Mouse (Mus musculus) embryonic stem cell, embryonic (primary cell): ENCODE measurements around the gene Il17rd.

Experiments used
- CTCF ChIA-PET, 4 experiments: fragments of 300-600 bp in 2 of 4; fragments of 350-600 bp in 2 of 4; sonication (Branson Sonifier 250); formaldehyde crosslinking; loops; one replicate each; lab custom pipeline; 2022; ENCODE audit warnings: inconsistent platforms in 2 of 4; lab: Charles Lee
- POLR2A ChIA-PET, 4 experiments: fragments of 300-600 bp in 2 of 4; fragments of 350-600 bp in 2 of 4; sonication (Branson Sonifier 250); formaldehyde crosslinking; loops; one replicate each; lab custom pipeline; 2022; ENCODE audit warnings: antibody characterized with exemption in 4 of 4, inconsistent platforms in 1 of 4; lab: Charles Lee

The Il17rd gene

DNA sequence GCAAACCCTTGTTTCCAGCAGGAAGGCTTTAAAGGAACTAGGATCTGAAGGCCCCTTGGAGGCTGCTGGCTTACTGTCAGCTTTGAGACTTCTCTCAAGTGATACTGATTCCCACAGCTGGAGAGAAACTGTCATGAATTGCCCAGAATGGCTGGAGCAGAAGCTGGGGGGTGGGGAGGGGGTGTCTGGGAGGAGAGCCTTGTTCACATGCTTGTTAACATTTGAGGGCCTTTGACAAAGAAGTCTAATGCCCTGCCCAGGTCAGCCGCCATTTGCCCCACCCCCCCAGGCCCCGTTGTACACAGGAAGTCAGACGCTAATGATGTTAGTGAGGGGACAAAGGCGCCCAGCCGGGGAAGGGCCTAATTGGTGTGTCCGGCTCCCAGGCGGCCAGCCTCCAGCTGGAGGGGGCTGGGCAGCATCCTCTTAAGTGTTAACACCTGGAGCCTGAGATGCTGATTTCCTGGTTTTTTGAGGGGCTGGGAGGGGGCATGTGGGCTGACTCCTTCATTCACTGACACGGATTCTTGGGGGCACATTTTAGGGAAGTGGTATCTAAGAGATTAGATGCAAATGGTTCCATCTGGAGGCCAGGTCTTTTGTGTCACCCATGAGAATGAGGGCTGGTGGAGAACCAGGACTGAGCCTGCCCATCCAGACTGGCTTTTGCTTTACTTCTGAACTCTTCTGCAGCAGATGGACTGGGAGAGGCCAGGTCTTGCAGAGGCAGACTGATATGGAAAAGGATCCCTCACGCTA, 27.6 kb downstream of the Il17rd start:
- CTCF ChIA-PET: interaction anchor here in 3 of 4 experiments (0.7 to 1.5 kb wide), 7 partner anchors 12 to 97 kb away, joined by 3 to 7 read pairs (median 3); no protein-coding TSS in a partner anchor
- POLR2A ChIA-PET: interaction anchor here (0.5 to 11.9 kb wide), 29 partner anchors 7 to 1410 kb away, joined by 3 to 196 read pairs (median 4); partner anchors contain the start of genes Il17rd (in 3 of the 4) and Pde12 (in 1 of the 4)

DNA sequence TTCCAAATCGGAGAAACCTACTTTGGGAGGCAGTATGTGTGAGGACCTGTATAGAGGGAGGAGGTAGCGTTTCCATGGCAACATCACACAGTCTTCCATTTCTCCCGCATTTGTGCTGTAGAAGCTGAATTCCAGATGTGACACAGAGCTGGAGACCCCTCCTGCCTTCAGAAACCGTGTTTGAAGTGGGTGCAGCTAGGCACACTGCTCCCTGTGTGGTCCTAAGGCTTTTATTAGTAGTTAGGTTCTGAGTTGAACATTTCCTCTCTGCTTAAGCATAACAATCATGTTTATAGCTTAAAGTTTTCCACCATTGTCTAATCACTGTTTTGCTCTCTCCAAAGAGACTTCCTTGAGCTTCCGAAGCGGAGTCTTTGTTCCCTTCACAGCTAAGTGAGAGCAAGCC, 29.1 kb downstream of the Il17rd start:
- POLR2A ChIA-PET: interaction anchor here (0.6 to 11.9 kb wide), 41 partner anchors 8 to 602 kb away, joined by 3 to 196 read pairs (median 5); partner anchors contain the start of genes Il17rd (in 4 of the 4), Appl1 (in 1 of the 4) and Fam208a (in 1 of the 4)

DNA sequence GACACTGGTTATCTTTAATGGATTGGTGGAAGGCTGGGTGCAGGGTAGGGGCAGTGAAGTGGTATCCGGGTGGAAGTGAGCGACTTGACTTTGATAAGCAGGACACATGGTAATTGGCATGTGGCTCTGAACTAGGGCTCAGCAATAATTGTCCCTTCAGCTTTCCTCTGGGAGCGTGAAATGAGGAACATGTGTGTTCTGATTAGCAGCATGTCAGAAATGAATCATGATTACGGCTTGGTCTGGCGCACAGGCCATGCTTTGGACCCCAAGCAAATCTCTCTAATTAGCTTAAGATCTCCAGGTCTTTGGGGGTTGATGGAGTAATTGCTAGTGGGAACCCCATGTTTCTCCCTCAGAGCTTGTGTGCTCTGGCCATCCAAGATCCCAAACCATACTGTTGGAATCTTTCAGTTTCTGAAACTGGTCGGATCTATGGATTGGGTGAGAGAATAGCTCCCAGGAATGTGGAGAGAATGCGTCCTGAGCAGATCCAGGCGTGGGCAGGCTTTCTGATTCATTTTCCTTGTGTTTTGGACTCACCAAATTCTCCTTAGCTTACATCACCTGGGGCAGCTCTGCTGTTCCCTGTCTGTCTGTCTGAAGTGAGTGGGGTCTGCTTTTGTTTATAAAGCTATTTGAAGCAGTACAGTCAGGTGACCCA, 30.8 kb downstream of the Il17rd start:
- POLR2A ChIA-PET: interaction anchor here in 2 of 4 experiments (0.8 to 11.9 kb wide), 18 partner anchors 10 to 603 kb away, joined by 3 to 196 read pairs (median 4); partner anchors contain the start of gene Il17rd (in 2 of the 2)
- CTCF ChIA-PET: interaction anchor here in 2 of 4 experiments (2.4 to 5.6 kb wide), 2 partner anchors 27 kb away, joined by 9 to 30 read pairs; no protein-coding TSS in a partner anchor

More for the DNA sequence above, 29.1 kb downstream of the Il17rd start:
- CTCF ChIA-PET: interaction anchor here (0.6 to 5.6 kb wide), 16 partner anchors 9 to 274 kb away, joined by 3 to 30 read pairs (median 4); no protein-coding TSS in a partner anchor

DNA sequence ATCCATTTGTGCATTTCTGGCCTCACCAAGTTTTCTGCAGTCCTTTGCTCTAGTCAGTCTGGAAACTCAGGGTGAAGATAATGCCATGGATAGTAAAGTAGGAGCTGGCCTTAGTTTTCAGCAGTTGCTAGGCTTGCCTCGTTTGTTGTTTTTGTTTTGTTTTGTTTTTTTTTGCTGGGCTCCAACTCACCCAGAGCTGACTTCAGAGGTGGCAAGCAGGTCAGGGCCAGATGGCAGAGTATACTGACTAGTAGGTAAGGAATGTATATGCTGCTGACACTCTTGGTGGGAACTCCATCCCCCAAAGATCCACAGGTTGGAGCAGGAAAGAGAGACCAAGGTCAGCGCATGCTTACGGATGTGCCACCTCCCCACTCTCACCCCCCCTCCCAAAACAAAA, 31.4 kb downstream of the Il17rd start:
- CTCF ChIA-PET: interaction anchor here in 2 of 4 experiments (1.3 to 5.6 kb wide), 4 partner anchors 26 to 41 kb away, joined by 3 to 30 read pairs (median 10); no protein-coding TSS in a partner anchor
- POLR2A ChIA-PET: interaction anchor here in 3 of 4 experiments (0.6 to 11.9 kb wide), 23 partner anchors 9 to 602 kb away, joined by 3 to 196 read pairs (median 4); partner anchors contain the start of genes Il17rd (in 2 of the 3) and Fam208a (in 1 of the 3)

DNA sequence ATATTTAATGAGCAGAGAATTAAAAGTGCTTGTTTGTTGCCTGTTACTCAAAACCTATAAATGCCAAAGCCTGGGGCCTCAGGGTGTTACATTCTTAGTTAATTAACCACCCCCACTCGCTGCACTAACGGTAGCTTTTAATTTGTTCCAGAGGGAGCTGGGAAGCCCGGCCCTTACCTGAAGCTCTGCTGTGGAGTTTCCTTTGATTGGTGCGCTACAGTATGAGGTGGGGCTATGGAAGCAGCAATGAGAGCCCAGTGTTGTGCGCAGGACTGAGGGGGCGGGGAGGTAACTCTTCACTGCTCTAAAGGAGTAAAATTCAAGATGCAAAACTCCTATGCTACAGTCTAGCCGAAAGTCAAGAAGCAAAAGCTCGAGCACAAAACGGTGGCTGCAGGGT, 32.0 kb downstream of the Il17rd start:
- ChIA-PET CTCF (interaction anchor here in 3 of 4 experiments (1.3 to 5.6 kb wide), 5 partner anchors 26 to 41 kb away, joined by 3 to 30 read pairs (median 9); no protein-coding TSS in a partner anchor), POLR2A (interaction anchor here in 3 of 4 experiments (0.5 to 11.9 kb wide), 23 partner anchors 9 to 591 kb away, joined by 3 to 196 read pairs (median 5); partner anchors contain the start of genes Il17rd (in 2 of the 3) and Fam208a (in 1 of the 3))

DNA sequence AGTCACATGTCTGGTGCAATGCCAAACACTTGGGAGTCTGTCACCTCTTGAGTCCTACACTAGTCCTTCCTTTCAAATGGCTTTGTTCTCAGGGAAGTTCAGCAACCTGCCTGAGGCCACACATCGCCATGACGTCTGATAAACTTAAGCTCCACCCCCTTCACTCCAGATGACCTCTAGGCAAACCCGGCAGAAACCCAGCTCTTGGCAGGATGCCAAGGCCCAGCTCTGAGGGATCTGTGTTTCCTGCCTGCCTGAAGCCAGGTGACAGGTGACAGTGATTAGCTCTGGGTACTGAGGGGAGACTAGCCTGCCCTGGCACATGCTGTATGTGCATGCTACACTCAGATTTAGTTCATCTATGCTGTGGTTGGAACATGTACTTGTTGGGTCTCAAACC, 33.2 kb downstream of the Il17rd start:
- ChIA-PET CTCF (interaction anchor here in 3 of 4 experiments (0.7 to 5.6 kb wide), 8 partner anchors 24 to 42 kb away, joined by 3 to 30 read pairs (median 4); partner anchors contain the start of gene Il17rd (in 2 of the 3)), POLR2A (interaction anchor here in 3 of 4 experiments (0.5 to 11.9 kb wide), 36 partner anchors 9 to 537 kb away, joined by 3 to 196 read pairs (median 4); partner anchors contain the start of genes Il17rd (in 3 of the 3), Fam208a (in 2 of the 3), Pde12 (in 2 of the 3) and Slmap (in 1 of the 3))

DNA sequence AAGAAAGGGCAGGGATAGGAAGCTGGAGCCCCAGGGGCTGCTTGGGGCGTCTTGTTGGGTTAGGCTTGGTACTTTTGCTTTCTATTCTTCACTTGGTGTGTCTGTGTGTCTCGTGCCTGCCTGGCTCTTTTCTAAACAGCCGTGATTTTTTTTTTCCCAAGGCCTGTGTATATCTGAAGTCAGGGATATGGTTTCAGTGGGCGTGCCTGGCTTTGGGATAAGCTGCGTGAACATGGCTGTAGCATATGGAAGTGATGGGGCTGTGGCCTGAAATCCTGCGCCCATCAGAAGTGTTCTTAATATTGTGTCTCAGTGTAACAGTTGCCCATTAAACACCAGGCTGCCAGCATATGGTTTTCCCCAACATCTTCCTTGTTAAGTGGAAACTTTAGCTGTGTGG, 36.3 kb downstream of the Il17rd start:
- CTCF ChIA-PET: no interaction called here

DNA sequence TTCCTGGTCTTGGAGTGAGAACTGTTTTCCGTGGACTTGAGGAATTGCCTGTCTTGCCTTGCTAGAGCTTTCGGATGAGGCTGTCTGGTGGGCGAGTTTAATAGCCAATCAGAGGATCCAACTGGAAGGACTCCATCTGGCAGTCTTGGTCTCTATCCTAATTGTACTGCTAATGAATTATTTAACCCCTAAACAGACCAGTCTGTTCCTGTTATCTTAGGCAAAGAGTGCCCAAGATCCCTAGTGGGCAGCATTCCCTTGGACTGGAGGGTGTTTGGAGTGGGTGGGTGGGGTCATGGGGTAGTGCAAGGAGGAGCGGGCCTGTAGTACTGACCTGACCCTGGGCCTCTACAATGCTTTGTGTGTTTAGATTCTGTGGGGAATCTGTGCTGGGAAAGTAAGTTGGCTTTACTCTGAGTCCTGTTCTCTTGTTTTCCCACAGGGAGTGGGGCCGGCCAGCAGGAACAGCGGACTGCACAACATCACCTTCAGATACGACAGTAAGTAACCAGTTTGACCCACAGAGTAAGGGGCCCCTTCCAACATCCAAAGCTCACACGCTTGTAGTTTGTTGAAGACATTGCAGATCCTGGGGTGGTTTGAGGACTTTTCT, 37.3 kb downstream of the Il17rd start:
- ChIA-PET CTCF (interaction anchor here in 1 of 4 experiments (1.3 kb wide), 1 partner anchor 46 kb away, joined by 6 read pairs; no protein-coding TSS in a partner anchor), POLR2A (interaction anchor here in 3 of 4 experiments (0.6 to 11.9 kb wide), 9 partner anchors 8 to 659 kb away, joined by 3 to 133 read pairs (median 7); partner anchors contain the start of gene Il17rd (in 1 of the 3))

More for the DNA sequence above, 36.3 kb downstream of the Il17rd start:
- POLR2A ChIA-PET: interaction anchor here in 3 of 4 experiments (0.6 to 11.9 kb wide), 7 partner anchors 12 to 34 kb away, joined by 3 to 196 read pairs (median 108); partner anchors contain the start of gene Il17rd (in 2 of the 3)

DNA sequence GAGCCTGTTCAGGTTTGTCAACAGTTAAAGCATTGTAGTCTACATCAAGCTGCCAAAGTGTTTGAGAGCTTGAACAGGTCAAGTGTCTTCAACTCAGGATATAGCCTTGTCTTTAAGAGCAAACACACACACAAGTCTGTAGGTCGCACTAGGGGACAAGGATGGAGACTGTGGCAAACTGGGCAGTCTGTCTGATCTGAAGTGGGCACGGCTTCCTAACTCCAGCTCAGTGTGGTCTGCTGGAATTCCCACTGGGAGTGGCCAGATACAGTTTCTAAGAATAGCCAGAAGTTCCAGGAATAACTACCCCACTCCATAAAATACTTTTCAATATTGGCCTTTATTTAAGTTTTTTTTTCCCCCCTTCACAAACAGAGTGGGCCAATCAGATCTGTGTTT, 37.8 kb downstream of the Il17rd start:
- POLR2A ChIA-PET: interaction anchor here in 2 of 4 experiments (0.9 to 11.3 kb wide), 7 partner anchors 8 to 37 kb away, joined by 4 to 108 read pairs (median 6); partner anchors contain the start of gene Il17rd (in 1 of the 2)
- CTCF ChIA-PET: interaction anchor here in 1 of 4 experiments (1.3 kb wide), 1 partner anchor 47 kb away, joined by 6 read pairs; no protein-coding TSS in a partner anchor

DNA sequence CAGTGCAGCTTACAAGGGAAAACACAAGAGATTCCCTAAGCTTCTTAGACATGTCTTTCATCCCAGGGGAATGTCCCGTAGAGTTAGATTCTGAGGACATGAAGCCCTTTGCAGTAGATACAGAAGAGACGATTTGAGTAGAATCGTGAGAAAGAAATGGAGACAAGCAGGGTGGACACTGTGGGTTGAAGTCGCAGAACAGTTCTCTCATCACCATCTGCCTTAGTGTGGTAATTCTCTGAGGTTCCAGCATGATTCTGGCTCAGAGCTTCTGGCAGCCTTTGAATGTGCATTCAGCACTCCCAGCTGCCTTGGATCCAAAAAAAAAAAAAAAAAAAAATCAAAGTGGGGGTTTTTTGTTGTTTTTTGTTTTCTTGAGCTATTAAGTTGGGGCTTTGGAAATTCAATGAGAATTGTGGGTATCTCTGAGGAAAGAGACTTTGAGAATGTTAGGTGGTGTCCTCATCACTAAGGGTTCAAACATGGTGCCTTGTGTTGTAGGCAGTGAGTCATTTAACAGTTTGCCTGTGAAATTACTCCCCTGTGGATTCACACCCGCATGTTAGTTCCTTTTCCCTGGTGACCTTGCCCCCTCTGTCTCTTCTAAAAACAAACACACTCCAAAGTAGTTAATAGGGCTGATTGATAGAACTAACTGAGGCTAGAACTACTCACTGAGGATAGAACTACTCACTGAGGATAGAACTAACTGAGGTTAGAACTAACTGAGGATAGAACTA, 43.0 kb downstream of the Il17rd start:
- ChIA-PET POLR2A (interaction anchor here in 3 of 4 experiments (0.6 to 1.5 kb wide), 10 partner anchors 10 to 675 kb away, joined by 3 to 5 read pairs (median 3); no protein-coding TSS in a partner anchor), CTCF (interaction anchor here in 3 of 4 experiments (0.6 to 1.2 kb wide), 3 partner anchors 14 to 22 kb away, joined by 3 to 4 read pairs (median 3); no protein-coding TSS in a partner anchor)

DNA sequence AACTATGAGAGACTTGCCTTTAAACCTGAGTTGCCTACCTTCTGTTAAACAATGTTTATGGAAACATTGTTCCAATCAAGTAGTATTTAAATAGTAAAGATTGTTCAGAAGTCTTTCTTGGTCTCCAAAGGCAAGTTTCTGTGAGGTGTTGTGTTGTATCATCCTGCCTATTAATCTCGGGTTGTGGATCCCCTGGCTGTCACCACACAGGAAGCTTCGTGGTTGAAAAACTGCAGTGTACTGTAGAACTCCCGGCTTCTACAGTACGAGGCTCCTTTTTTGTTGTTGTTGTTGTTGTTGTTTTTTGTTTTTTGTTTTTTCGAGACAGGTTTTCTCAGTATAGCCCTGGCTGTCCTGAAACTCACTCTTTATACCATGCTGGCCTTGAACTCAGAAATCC, 46.7 kb downstream of the Il17rd start:
- CTCF ChIA-PET: interaction anchor here in 3 of 4 experiments (0.5 to 3.3 kb wide), 6 partner anchors 9 to 945 kb away, joined by 3 to 8 read pairs (median 4); no protein-coding TSS in a partner anchor
- POLR2A ChIA-PET: interaction anchor here in 3 of 4 experiments (1.0 to 4.7 kb wide), 7 partner anchors 8 to 46 kb away, joined by 3 to 21 read pairs (median 6); partner anchors contain the start of gene Il17rd (in 1 of the 3)

DNA sequence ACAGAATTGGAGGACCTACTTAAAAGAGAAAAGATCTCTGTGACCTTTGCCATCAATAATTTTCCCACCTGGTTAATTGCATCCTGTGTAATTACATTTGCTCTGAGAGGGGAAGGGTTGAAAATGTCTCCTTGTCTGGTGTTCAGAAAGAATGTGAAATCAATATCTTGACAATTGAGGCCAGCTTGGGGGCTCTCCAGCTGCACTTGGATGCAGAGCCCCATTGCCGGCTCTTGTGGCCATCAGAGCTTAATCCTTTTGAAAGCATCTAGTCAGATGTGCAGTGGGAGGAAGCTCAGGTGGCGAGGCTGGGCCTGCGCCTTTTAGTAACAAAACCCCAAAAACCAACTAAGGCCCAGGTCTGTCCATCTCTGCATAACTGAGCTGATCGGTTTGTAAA, 47.3 kb downstream of the Il17rd start:
- POLR2A ChIA-PET: interaction anchor here in 3 of 4 experiments (0.7 to 4.7 kb wide), 9 partner anchors 8 to 52 kb away, joined by 3 to 21 read pairs (median 6); partner anchors contain the start of gene Il17rd (in 1 of the 3)
- CTCF ChIA-PET: interaction anchor here (0.5 to 3.3 kb wide), 7 partner anchors 9 to 945 kb away, joined by 3 to 8 read pairs (median 4); no protein-coding TSS in a partner anchor

DNA sequence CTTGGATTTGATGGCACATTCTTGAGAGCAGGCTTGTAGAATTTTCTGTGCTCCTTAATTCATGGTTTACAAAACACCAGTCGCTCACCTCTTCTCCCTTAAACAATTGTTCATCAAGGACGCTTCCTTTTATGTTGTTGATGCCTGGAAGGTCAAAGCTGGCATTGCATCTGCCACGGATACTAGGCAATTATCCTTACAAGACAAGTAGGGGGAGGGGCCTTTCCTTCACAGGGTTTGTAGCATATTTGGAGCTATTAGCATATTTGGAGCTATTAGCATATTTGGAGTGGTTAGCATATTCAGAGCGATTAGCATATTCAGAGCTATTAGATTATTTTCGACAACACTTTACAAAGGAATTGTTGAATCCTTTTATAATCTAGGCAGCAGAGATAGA, 55.5 kb downstream of the Il17rd start:
- ChIA-PET POLR2A (interaction anchor here (0.6 to 7.6 kb wide), 44 partner anchors 9 to 589 kb away, joined by 3 to 131 read pairs (median 4); partner anchors contain the start of genes Il17rd (in 2 of the 4), Appl1 (in 1 of the 4), Arhgef3 (in 1 of the 4) and Fam208a (in 1 of the 4)), CTCF (interaction anchor here (0.6 to 5.9 kb wide), 19 partner anchors 9 to 396 kb away, joined by 3 to 154 read pairs (median 4); partner anchors contain the start of gene Il17rd (in 1 of the 4))

DNA sequence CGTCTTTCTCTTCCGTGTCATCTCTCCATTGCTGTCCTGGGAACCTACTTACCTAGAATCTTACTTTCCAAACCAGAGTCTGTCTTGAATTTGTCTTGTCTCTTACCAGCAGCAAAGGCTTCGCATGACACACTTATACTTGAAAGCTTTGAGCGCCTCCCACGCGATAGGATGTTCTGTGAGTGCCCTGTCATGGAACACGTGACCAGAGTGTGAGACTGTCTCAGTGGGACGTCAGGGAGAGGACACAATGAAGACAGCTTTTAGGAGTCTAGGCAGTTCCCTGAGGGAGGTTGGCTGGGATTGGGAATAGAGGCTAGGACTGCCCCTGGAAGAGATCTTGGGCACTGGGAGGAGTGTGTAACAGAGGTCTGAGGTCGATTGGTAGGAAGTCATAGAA, 57.4 kb downstream of the Il17rd start:
- ChIA-PET POLR2A (interaction anchor here (0.6 to 7.6 kb wide), 54 partner anchors 9 to 574 kb away, joined by 3 to 131 read pairs (median 5); partner anchors contain the start of genes Il17rd (in 4 of the 4), Appl1 (in 1 of the 4), Arhgef3 (in 1 of the 4) and Fam208a (in 1 of the 4)), CTCF (interaction anchor here (0.6 to 5.9 kb wide), 52 partner anchors 9 to 500 kb away, joined by 3 to 154 read pairs (median 4); partner anchors contain the start of genes Il17rd (in 3 of the 4) and Arhgef3 (in 1 of the 4))

DNA sequence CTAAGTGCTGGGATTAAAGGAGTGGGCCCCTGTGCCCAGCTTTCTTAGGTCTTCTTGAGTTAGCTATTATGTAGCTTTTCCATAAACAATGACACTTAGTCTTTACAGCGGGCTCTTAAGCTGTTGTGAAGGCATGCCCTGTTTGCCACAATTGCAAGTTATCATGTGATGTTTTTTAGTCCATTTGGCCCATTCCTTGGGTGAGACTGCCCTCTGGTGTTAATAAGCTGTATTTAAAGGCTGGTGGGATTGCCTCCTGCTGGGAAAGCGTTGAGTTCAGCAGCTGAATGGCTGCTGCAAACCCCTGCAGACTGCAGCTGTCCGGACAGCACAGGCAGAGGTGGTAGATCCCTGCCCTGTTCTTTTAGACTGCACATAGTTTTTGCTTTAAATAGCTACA, 58.0 kb downstream of the Il17rd start:
- CTCF ChIA-PET: interaction anchor here (0.5 to 5.9 kb wide), 70 partner anchors 9 to 610 kb away, joined by 3 to 154 read pairs (median 4); partner anchors contain the start of genes Il17rd (in 4 of the 4) and Arhgef3 (in 1 of the 4)
- POLR2A ChIA-PET: interaction anchor here (0.5 to 7.6 kb wide), 56 partner anchors 9 to 573 kb away, joined by 3 to 131 read pairs (median 5); partner anchors contain the start of genes Il17rd (in 4 of the 4), Arhgef3 (in 1 of the 4), Fam208a (in 1 of the 4) and Hesx1 (in 1 of the 4)
